Mouse (Mus musculus): Measurements from ENCODE around the gene Stip1. TPM values are rescaled to one million over a fixed set of nuclear protein-coding genes. Genes with fewer than 3 reads are reported as not detected.

Stip1 gene
- total and polyA plus RNA-seq, 3 experiments = 284 to 430 (median 370) TPM

GRCm38 (mm10) chr19:6990712-6991111, 49.1 kb downstream of the Stip1 start:
- Histone ChIP-seq H3K79me2 (ENCODE audit: control insufficient read depth, insufficient read depth, low read length, poor library complexity) (peaks cover 9% of the 10 kb centered on the region; the same call in 1 of the 2 replicates), H3K27ac (ENCODE audit: control insufficient read depth, low read depth, low read length) (no peak overlapping the region), H3K27me3 (ENCODE audit: control insufficient read depth in 1 of 2, insufficient read depth in 2 of 2, low read length in 2 of 2) (no peaks in the 10 kb centered on the region), H3K9ac (ENCODE audit: control insufficient read depth, low read depth, low read length, poor library complexity, severe bottlenecking) (no peak overlapping the region), H3K4me3 (ENCODE audit: control insufficient read depth in 1 of 2, insufficient read depth in 1 of 2, low read depth in 2 of 2, low read length in 2 of 2) (no peak overlapping the region), H3K36me3 (ENCODE audit: control insufficient read depth in 1 of 2, insufficient read depth in 2 of 2, low read length in 2 of 2) (peaks cover 0 to 7% of the 10 kb centered on the region in 2 experiments; a peak in 2 of 4 replicates), H3K9me3 (replicated peaks; ENCODE audit: insufficient read depth, low read length) (no peaks in the 10 kb centered on the region), H3K4me1 (ENCODE audit: control insufficient read depth in 1 of 2, insufficient read depth in 2 of 2, low read length in 2 of 2) (peaks cover 12 to 32% of the 10 kb centered on the region in 2 experiments)
- no peak for TF ChIP-seq SIN3A (IDR thresholded peaks at IDR 0.05; ENCODE audit: low read length)
- DNase-seq (ENCODE audit: low read depth, low spot score) = no peak

- Histone ChIP-seq H3K9me3 (replicated peaks; ENCODE audit: insufficient read depth, low read length) (no peaks in the 10 kb centered on the region), H3K4me3 (ENCODE audit: control insufficient read depth in 1 of 2, insufficient read depth in 1 of 2, low read depth in 2 of 2, low read length in 2 of 2) (no peak overlapping the region), H3K27me3 (ENCODE audit: control insufficient read depth in 1 of 2, insufficient read depth in 2 of 2, low read length in 2 of 2) (no peaks in the 10 kb centered on the region), H3K27ac (ENCODE audit: control insufficient read depth, low read depth, low read length) (no peak overlapping the region), H3K79me2 (ENCODE audit: control insufficient read depth, insufficient read depth, low read length, poor library complexity) (peaks cover 7% of the 10 kb centered on the region; the same call in 1 of the 2 replicates), H3K9ac (ENCODE audit: control insufficient read depth, low read depth, low read length, poor library complexity, severe bottlenecking) (no peak overlapping the region), H3K4me1 (ENCODE audit: control insufficient read depth in 1 of 2, insufficient read depth in 2 of 2, low read length in 2 of 2) (peaks cover 12 to 22% of the 10 kb centered on the region in 2 experiments), H3K36me3 (ENCODE audit: control insufficient read depth in 1 of 2, insufficient read depth in 2 of 2, low read length in 2 of 2) (peaks cover 0 to 7% of the 10 kb centered on the region in 2 experiments; a peak in 2 of 4 replicates)
- DNase-seq (ENCODE audit: low read depth, low spot score) = no peak
- TF ChIP-seq HCFC1 (IDR thresholded peaks at IDR 0.05; ENCODE audit: low read depth, low read length) (no peak), KAT2A (conservative IDR thresholded peaks at IDR 0.05; ENCODE audit: low read depth, low read length) (no peak), SMC3 (IDR thresholded peaks at IDR 0.05; ENCODE audit: low read depth, low read length) (no peak), GATA1 (IDR thresholded peaks at IDR 0.05; ENCODE audit: low read depth, low read length) (no peak), MYC (IDR thresholded peaks at IDR 0.05; ENCODE audit: low read depth, low read length) (no peak), CHD1 (IDR thresholded peaks at IDR 0.05; ENCODE audit: low read depth, low read length) (no peak), MEF2A (IDR thresholded peaks at IDR 0.05; ENCODE audit: extremely low read depth, insufficient replicate concordance, low read depth, low read length, poor library complexity, severe bottlenecking) (no peak), TBP (IDR thresholded peaks at IDR 0.05; ENCODE audit: low read depth, low read length) (no peak)
Observed at GRCm38 (mm10) chr19:6989251-6989650, 50.5 kb downstream of the Stip1 start.

DNA sequence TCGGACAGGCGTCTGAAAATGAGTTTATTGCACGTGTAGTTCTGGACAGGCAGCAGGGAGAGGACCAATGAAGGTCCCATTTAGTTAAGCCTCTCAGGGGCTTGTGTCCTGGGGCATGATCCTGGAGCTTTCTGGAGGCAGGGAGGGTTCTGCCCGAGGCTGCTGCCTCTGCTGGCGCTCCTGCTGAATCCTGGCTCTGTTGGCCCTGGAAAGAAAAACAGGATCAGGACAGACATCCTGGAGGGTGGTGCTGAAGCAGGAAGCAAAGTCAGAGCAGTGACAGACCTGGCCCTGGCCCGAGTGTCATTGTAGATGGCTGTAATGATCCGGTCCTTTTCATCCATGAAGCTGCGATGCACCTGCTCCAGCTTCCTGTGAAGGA, 51.9 kb downstream of the Stip1 start:
- DNase-seq (ENCODE audit: low read depth, low spot score) = no peak
- H3K79me2 ChIP-seq (ENCODE audit: control insufficient read depth, insufficient read depth, low read length, poor library complexity) = peaks cover 7% of the 10 kb centered on the region; the same call in 1 of the 2 replicates
- peaks cover 12 to 19% of the 10 kb centered on the region in 2 experiments for H3K4me1 ChIP-seq (ENCODE audit: control insufficient read depth in 1 of 2, insufficient read depth in 2 of 2, low read length in 2 of 2)
- no peaks in the 10 kb centered on the region for H3K27me3 ChIP-seq (ENCODE audit: control insufficient read depth in 1 of 2, insufficient read depth in 2 of 2, low read length in 2 of 2)
- H3K4me3 ChIP-seq (ENCODE audit: control insufficient read depth in 1 of 2, insufficient read depth in 1 of 2, low read depth in 2 of 2, low read length in 2 of 2) = peak overlapping the region; percentile 78 to 85
- peak overlapping the region; percentile 94 for H3K9ac ChIP-seq (ENCODE audit: control insufficient read depth, low read depth, low read length, poor library complexity, severe bottlenecking)
- no peak for TF ChIP-seq MYC (IDR thresholded peaks at IDR 0.05; ENCODE audit: low read depth, low read length)
- TF ChIP-seq SIN3A (IDR thresholded peaks at IDR 0.05; ENCODE audit: low read length) = peak; percentile 11; the same call in 1 of the 2 replicates
- TF ChIP-seq MAX (IDR thresholded peaks at IDR 0.05; ENCODE audit: low read length) = peak; percentile 18; the same call in 1 of the 2 replicates
- peak overlapping the region; percentile 40 for H3K27ac ChIP-seq (ENCODE audit: control insufficient read depth, low read depth, low read length)
- peaks cover 0 to 7% of the 10 kb centered on the region in 2 experiments; a peak in 2 of 4 replicates for H3K36me3 ChIP-seq (ENCODE audit: control insufficient read depth in 1 of 2, insufficient read depth in 2 of 2, low read length in 2 of 2)
- no peaks in the 10 kb centered on the region for H3K9me3 ChIP-seq (replicated peaks; ENCODE audit: insufficient read depth, low read length)
